Mouse (Mus musculus) heart, adult 8-10 months (tissue): Measurements from ENCODE around the gene Cul5. TPM values are rescaled to one million over a fixed set of nuclear protein-coding genes. Genes with fewer than 3 reads are reported as not detected.

ENCODE experiments used
- DNase-seq: peaks from one replicate; pipeline ENCODE4 v3.0.0; 2022; ENCODE audit warnings: low spot score
- total RNA-seq, 4 experiments: library from RNA; stranded (reverse); gene quantifications; 2 replicates each; pipeline ENCODE4 v1.2.4; 2022

Gene Cul5
- 10 to 100 TPM; 45.1 to 55.8 (median 49.8) TPM for total RNA-seq

GRCm38 (mm10) chr9:53669680-53670219, at the start of gene Cul5:
TSS of gene Cul5 (minus strand) at chr9:53670014.
- DNase-seq, result peak; percentile 9

GRCm38 (mm10) chr9:53705992-53706696, 36.3 kb upstream of the Cul5 start, which contains the start of gene Rab39:
TSS of gene Rab39 (minus strand) at chr9:53706232.
- DNase-seq, result peak; percentile 49

GRCm38 (mm10) chr9:53705491-53705991, 35.7 kb upstream of the Cul5 start:
- peak; percentile 14 for DNase-seq

- DNase-seq, result no peak
These were observed 33.2 kb upstream of the Cul5 start for GRCm38 (mm10) chr9:53702991-53703390.

- no peak for DNase-seq
These were observed 30.7 kb upstream of the Cul5 start for GRCm38 (mm10) chr9:53700496-53700895.

GRCm38 (mm10) chr9:53695846-53696245, 26.0 kb upstream of the Cul5 start:
- DNase-seq, result no peak

GRCm38 (mm10) chr9:53693718-53694117, 23.9 kb upstream of the Cul5 start:
- no peak for DNase-seq

GRCm38 (mm10) chr9:53691745-53692670, 22.2 kb upstream of the Cul5 start:
- DNase-seq, result no peak

- DNase-seq, result no peak
These were observed 11.0 kb upstream of the Cul5 start for GRCm38 (mm10) chr9:53680851-53681250.

GRCm38 (mm10) chr9:53676921-53677320, 7.1 kb upstream of the Cul5 start:
- no peak for DNase-seq

GRCm38 (mm10) chr9:53673571-53673970, 3.8 kb upstream of the Cul5 start:
- peak; percentile 77 for DNase-seq

GRCm38 (mm10) chr9:53667020-53667669, 2.7 kb downstream of the Cul5 start:
- peak; percentile 92 for DNase-seq

- DNase-seq, result no peak
These were observed 3.2 kb downstream of the Cul5 start for GRCm38 (mm10) chr9:53666665-53667019.

GRCm38 (mm10) chr9:53665428-53665827, 4.4 kb downstream of the Cul5 start:
- no peak for DNase-seq

GRCm38 (mm10) chr9:53664819-53665218, 5.0 kb downstream of the Cul5 start:
- DNase-seq, result no peak

GRCm38 (mm10) chr9:53634796-53635195, 35.0 kb downstream of the Cul5 start:
- no peak for DNase-seq

GRCm38 (mm10) chr9:53615246-53615645, 54.6 kb downstream of the Cul5 start:
- no peak for DNase-seq

- DNase-seq, result no peak
These were observed 55.5 kb downstream of the Cul5 start for GRCm38 (mm10) chr9:53614286-53614685.

GRCm38 (mm10) chr9:53609968-53610781, 59.6 kb downstream of the Cul5 start, which contains the start of gene Acat1:
TSS of gene Acat1 (minus strand) at chr9:53610382.
- peak; percentile 95 for DNase-seq

GRCm38 (mm10) chr9:53609306-53609967, 60.4 kb downstream of the Cul5 start:
- DNase-seq, result no peak
